Mouse (Mus musculus): ENCODE results near the gene Kcnip1. TPM values are rescaled to one million over a fixed set of nuclear protein-coding genes. Genes with fewer than 3 reads are reported as not detected.

Kcnip1 gene
- polyA plus RNA-seq, 1 experiment = 4.4 TPM

DNA sequence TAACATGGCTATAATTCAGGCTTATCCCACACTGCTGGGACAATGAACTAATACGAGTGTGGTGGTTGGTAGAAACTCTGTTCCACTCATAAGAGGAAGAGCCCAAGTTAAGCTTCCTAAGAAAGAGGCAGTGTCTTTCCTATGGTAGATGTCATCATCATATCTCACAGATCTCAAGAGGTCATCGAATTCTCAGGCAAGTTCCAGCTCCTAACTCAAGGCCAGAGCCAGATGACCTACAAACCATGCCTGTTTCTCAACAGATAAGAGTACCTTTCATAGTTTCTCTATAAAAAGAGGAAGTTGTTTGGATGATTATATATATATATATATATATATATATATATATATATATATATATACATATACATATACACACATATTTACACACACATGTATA lies 6.4 kb downstream of the Kcnip1 start:
- DNase-seq (ENCODE audit: low read depth) = no peak

DNA sequence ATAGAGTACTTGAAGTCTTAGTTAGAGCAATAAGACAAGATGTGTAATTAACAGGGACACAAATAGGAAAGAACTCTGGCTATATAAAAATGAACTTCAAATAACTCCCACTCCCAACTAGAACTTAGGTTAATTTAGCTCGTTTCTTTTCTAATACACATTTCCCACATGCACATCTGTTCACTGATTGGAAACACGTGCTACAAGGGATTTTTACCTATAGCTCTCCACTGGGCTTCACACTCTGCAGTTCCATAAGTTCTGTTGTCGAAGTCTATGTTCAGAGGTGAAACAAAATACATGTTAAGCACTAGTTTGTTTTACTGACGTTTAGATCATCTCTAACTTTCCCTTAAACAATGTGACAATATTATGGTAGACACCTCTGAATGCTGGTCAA lies 12.8 kb downstream of the Kcnip1 start:
- no peak for DNase-seq (ENCODE audit: low read depth)

DNA sequence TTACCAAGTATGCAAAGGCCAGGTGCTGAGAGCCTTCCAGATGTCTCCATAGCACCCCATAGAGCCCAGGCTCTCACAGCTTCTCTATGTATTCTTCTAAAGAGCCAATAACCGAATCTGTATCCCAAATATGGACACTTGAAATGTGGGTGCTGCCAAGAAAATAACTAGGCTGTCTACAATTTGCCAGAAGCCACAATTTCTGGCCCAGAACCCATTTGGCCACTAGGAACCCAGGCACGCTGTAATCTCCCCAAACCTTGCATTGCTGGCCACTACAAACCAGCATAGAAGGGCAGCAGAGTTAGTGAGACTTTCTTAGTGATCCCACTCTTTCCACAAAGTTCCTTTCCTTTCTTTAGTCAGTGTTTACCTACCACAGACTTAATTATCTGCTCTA lies 17.8 kb downstream of the Kcnip1 start:
- no peak for DNase-seq (ENCODE audit: low read depth)

DNA sequence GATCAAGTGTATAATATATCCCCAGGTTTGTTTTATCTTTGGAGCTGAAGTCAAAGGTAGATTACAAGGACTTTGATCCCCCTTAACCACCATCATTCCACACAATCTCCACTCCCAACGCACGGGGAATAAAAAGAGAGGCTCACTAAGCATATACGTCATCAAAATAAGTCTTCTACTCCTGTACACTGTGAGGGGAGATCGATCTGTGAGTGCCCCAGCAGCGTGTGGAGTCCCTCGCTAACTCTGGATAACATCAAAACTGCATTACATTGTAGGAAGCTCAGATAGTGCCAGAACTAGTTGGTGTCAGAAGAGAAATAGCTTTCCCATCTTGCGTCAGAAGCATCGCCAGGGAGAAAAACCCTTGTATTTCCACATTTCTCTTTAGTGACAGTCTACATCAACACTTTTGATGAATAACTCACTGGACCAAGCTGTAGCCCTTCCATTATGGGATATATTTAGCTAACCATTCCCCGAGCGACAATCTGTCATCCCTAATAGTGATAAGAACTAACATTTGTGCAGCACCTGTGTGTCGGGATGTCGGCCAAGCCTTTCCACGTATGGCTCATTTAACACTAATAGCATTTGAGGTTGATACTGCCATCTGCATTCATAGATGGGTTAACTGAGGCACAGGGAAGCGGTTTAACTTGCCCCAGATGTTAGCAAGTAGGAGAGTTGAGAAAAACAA lies 18.5 kb downstream of the Kcnip1 start:
- no peak for DNase-seq (ENCODE audit: low read depth)

DNA sequence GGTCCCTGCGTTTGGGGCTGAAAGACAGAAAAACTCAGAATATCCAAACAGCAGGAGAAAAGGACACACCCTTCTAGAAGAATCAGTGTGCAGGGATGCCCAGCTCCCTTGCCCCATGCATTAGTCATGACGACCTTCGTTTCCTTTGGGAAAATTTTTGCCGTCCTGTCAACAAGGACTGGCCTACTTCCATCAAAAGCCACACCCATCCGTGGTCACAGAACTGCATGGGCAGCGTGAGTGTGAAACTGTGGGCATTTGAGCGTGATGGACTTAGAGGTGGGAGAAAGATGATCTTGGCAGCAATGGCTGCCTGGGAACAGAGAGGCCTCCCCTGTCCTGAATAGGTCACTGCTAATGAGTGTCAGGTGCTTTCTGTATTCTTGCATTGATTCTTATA lies 20.8 kb downstream of the Kcnip1 start:
- DNase-seq (ENCODE audit: low read depth) = no peak

DNA sequence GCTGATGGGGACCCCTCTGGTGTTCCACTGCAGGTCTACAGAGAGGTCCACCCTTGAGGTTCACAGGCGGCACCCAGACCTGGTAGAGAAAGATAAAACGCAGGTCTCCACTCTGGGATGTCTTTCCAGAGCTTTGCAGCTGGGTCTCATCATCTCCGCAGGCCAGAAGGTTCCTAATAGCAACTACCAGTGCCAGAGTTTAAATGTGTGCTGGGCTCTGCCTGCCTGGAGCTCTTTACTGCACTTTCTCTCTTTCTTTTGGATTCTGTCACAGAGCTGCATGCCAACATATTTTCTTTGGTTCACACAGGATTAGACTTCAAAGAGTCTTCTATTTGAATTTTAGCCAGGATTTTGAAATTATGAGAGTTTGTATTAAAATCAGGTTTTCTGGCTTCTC lies 23.8 kb downstream of the Kcnip1 start:
- no peak for DNase-seq (ENCODE audit: low read depth)

DNA sequence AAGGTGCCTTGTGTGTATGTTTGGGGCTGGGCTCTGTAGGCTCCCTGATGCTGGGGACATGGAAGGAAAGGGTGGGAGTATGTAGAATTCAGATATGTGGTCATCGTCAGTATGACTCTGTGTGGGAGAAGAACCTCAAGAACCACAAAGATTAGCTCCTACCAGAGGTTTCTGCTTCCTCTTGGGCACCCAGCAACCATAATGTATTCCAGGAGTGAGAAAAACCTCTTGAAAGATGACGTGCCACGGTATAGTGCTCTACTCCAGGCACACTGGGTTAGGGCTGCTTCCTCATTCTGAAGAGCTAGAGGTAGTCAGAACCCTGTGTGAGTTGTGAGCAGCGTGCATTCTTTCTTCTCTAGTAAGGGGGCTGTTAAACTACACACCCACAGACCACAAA lies 25.2 kb downstream of the Kcnip1 start:
- DNase-seq (ENCODE audit: low read depth) = no peak

DNA sequence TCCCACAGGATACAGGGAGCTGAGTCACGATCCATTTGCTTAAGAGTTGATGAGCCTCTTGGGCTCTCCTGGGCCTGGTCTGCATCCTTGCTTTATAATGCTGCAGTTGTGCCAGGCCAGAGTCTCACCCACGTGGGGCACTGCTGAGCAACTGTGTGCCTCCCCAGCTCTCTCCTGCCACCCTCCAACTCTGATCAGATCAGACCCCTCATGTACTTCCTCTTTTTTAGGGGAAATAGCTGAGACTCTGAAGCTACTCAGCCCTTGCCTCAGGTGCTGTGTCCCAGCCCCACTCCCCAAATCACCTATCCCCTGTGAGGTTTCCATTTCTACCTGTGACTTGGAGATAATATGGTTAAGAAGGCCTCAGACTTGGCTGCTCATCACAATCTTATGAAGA lies 27.6 kb downstream of the Kcnip1 start:
- no peak for DNase-seq (ENCODE audit: low read depth)

DNA sequence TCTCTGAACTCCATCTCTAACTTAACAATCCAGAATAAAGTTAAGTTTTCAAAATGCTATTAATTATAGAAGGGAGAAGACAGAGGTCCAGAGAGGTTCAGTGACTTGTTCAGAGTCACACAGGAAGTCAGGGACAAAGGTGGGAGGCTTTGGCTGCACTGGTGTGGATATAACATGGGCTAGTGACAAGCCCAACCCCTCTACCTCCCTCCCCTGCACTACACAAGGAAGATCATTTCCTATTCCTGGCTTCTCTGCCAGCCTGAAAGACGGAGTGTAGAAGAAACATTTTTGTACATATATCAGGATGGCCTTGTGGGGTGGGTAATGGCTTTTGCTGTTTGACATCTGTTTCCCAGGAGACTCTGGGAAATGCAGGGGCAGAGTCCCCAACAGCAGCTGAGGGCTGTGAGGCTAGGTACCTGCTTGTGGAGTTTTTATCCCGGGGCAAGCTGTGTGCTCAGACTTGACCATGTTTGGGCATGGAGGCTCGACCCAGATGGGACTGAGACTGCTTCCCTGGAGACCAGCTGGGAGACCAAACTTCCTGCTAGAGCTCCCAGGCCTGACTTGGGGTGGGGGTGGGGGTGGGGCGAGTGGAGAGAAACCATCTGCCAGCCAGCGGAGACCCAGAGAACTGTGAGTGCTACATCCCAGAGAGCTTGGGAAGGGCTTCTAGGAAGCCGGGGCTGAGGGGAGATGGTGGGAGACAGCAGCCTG lies 30.1 kb downstream of the Kcnip1 start, which contains the start of gene Kcnmb1:
Gene Kcnmb1, plus strand, starts transcription at position 326 of the 720 bp plus-strand sequence.
- no peak for DNase-seq (ENCODE audit: low read depth)

DNA sequence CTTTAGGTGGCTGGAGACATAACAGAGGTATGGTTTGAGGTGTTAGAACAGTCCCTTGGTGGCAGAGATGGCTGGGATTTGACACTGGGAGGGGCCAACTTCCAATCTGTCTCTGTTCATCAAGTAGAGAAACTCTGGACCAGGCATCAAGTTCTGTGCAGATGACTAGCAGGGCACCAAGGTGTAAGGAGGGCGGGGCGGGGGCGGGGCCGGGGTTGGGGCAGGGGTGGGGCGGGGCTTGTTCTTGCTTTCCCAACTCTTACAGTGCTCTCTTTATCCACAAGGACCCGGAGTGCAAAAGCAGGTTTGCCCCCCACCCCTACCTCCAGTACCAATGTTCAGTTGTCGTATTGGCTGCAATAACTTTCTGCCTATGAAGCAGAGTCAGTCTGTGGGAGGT lies 30.8 kb downstream of the Kcnip1 start:
- no peak for DNase-seq (ENCODE audit: low read depth)

DNA sequence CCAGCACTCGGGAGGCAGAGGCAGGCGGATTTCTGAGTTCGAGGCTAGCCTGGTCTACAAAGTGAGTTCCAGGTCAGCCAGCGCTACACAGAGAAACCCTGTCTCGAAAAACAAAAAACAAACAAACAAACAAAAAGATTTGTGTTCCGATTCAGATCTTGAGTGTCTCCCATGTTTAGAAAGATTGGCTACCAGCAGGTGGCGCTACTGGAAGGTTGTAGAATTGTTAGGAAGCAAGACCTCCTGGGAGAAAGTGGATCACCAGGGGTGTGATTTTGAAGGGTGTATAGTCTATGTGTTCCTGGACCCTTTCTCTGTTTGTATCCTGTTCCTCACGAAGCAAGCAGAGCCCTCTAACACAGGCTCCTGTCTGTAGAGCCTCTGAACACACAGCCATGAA lies 34.2 kb downstream of the Kcnip1 start:
- DNase-seq (ENCODE audit: low read depth) = no peak

DNA sequence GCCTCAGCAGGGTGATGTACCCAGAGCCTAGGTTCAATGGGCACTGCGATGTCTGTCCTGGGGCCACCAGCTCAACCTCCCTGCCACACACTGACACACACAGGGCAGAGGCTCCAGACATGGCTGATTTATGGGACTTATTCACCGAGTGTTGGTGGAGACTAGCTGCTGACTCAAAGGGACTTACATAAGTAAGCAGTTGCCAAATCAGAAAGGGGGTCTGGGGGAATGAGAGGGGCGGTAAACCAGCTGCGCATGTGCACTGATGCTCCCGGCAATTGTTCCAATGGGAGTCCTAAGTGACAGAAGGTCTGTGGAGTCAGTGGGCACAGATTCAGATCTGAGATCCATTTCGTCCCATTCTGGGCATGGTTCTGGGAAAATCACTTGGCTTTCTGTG lies 35.4 kb downstream of the Kcnip1 start:
- no peak for DNase-seq (ENCODE audit: low read depth)

DNA sequence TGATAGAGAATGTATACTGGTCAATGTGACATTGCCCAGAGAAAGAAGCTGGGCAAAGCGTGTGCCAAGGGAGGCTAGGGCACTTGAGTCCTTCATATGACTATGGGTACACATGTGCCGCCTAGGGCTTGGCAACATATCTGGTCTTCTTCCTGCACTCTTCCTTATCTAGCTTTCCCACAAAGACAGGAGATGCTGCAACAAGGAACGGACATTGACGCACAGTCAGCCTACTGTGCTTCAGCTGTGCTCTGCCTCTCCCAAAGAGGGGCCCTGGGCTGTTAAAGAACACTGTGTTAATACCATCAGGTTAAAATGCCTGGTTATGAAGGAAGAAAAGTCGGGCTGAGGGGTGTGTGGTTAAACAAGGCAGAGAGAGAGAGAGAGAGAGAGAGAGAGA lies 36.3 kb downstream of the Kcnip1 start:
- no peak for DNase-seq (ENCODE audit: low read depth)

DNA sequence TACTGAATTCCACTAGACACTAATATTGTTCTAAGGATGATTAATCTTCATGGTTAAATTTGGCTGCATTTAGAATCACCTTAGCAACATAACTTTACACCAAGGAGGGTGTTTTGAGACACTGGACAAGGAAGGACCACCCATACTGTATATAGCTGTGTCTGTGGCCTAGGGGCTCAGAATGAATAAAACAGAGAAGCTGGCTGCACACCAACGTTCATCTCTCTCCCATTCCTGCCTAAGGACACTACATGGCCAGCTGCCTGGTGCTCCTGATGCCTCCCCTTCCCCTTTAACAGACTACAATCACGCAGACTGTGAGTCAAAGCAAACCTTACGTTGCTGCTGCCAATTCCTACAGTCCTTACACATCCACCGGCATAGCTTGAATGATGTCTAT lies 37.0 kb downstream of the Kcnip1 start:
- no peak for DNase-seq (ENCODE audit: low read depth)

DNA sequence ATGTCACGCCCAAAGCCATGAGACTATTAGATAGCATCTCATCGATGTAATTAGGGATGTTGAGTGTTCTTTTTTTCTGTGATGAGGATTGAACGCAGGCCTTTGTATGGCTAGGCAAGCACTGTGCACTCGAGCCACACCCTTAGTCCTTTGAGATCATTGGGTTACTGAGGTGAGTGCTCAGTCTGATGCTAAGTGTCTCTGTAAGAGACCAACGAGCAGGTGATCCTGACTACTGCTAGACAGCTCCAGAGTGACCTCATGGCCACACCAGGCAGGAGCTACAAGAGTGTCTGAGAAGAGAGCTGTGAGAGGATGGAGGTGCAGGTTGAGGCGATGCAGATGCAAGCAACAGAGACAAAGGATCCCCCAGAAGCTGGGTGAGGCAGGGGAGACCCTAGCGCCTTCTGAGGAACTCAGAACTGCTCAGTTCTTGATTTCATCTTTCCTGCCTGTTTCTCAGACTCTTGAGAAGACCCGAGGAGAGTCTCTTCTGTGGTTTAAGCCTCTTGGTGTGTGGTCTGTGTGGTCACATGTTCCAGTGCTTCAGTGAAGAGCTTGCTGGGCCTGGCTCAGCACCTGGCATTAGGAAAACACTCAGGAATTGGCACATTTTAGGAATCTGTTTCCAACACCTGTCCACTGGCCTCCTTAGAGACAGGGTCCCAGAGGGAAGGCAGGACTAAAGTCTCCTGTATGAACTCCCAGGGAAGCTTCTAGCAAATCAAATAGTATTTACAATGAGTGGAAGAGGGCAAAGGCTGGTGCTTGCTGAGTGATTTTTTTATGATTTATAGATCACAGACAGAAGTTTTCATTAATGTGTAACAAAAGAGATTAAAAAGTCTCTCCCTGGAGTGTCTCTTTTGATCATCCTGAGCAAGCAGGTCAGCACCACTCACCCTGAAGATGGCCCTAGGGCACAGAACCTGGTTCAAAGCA lies 41.0 kb downstream of the Kcnip1 start:
- DNase-seq (ENCODE audit: low read depth) = no peak

DNA sequence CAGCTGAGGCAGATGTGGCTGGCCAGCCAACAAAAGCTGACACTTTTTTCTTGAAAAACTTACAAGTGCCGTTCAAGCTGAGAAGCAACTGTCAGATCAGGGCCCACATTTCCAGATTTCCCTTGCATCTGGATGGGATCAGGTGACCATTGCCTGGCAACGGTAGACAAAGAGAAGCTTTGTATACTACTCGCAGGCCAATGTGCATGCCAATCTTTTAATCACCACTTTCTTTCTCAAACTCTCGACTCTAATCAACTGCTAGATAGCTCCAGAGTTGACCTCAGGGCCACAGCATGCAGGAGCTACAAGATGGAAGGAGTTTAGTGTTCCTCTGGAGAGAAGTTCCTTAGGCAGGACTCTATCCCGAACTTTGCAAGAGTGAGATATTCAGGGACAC lies 41.8 kb downstream of the Kcnip1 start:
- DNase-seq (ENCODE audit: low read depth) = no peak

DNA sequence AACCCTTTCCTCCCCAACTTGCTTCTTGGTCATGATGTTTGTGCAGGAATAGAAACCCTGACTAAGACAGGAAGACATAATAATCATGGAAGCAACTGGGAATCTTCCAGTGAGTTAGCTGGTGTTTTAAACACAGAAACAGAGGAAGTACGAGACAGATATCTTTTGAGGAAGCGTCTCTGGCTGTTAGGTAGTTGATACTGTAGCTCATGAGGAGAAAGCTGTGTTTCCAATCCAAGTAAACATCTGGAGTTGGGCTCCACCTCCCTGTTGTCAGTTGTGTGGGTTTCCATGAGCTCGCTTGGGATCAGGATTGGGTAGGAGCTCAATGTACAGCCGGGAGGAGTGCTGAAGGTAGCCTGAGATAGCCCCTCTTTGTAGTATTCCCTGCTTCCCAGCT lies 46.5 kb downstream of the Kcnip1 start:
- no peak for DNase-seq (ENCODE audit: low read depth)

DNA sequence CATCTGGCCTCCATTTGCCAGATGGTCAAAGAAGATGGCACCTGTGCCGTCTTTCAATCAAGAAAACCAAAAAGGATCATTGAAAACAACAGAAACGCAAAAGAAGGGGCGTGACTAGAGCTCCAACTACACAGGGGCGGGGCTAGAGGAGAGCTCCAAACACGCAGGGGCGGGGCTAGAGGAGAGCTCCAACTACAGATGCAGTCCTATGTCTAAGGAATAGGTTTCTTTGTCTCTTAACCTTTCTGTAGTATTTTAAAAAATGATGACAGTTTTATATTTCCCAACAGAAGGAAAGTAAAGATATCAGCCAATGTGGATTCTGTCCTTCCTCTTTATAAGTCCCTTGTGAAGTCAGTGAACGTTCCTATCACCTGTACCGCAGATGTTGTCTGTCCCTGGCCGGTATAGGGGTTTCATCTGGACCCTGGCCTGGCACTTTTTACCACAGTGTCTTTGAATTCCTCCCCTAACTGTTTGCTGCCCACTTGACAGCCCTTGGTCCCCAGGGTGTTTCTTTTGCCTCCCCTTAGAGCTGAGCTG lies 48.1 kb downstream of the Kcnip1 start:
- no peak for DNase-seq (ENCODE audit: low read depth)

DNA sequence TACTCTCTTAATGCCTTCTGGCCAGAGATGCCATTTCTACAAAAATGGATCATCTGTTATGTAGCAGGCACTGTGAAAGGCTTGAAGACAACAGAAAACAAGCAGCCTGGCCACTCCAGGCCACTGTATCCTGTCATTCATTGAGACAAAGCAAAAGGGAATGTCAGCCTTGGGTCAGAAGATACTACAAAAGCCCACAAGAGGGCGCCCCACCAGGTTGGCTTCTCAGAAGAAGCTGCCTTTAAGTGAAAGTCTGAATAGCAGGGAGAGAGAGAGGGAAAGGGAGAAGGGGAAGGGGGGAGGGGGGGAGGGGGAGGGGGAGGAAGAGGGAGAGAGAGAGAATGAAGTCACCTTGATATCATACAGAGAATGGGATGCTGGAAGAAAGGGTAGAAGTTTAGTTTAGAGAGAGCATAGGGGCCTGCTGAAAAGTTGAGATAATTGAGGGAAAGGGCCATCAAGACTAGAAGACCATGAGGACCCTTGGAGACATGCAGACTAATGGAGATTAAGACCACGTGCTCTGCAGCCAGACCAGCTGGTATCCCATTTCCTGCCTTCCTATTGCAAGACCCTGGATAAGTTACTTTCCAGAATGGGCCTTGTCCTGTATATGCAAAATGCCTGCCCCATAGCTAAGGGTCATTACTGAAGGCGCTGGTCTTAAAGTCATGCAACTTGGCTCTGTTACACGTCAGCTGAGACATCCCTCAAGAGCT lies 48.7 kb downstream of the Kcnip1 start:
- DNase-seq (ENCODE audit: low read depth) = no peak

DNA sequence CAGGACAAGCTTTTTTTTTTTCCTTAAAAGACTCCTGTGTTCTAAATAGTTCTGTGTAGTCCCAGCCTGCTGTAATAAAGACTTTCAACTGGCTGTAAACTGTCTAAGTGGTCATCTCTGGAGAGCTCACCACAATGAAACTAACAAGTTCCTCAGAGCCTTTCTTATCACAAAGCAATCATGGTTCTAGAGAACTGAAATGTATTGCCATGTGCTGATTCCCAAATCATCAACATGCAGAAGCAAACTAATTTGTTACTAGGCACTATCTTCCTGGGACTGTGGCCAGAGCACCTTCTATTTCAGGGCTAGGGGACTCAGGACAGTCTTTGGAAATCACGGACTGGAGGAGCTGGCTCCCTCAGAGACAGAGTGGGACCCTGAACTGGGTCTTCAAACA lies 49.4 kb downstream of the Kcnip1 start:
- no peak for DNase-seq (ENCODE audit: low read depth)

DNA sequence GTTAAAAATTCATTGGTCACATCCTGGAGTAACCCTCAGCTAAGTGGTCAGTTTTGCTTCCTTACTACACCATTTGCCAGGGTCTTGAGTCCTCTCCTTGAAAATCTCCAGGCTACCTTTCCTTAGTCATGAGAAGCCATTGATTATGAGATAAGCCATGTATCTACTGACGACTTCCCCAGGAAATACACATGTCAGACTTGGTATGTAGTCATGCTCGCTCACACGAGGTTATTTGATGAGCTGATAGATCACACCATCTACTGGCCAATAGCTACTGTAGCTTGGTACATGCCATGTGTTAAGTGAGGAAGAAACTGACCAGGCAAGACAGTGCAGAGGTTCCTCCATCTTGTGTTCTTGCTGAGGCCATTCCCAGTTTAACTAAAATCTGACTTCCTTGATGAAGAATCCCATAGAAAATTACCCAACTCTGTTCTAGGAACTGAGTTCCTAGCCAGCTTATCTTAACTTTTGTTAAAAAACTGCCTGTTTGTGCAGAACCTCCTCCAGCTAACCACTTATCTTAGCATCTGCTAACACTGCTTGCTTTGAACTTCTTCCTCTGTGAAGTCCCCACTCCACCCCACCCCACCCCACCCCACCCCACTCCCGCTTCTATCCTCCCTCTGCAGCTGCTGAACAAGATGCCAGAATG lies 53.4 kb downstream of the Kcnip1 start:
- DNase-seq (ENCODE audit: low read depth) = no peak

Measured in gonadal fat pad, adult 2 months (tissue).